Mouse (Mus musculus) lung, postnatal 4 days (tissue): ENCODE measurements around the gene Lsm7.

ENCODE experiments used
- DNase-seq, 2 experiments: peaks; one replicate each; pipeline ENCODE4 v3.0.0; 2021

Lsm7 gene

DNA sequence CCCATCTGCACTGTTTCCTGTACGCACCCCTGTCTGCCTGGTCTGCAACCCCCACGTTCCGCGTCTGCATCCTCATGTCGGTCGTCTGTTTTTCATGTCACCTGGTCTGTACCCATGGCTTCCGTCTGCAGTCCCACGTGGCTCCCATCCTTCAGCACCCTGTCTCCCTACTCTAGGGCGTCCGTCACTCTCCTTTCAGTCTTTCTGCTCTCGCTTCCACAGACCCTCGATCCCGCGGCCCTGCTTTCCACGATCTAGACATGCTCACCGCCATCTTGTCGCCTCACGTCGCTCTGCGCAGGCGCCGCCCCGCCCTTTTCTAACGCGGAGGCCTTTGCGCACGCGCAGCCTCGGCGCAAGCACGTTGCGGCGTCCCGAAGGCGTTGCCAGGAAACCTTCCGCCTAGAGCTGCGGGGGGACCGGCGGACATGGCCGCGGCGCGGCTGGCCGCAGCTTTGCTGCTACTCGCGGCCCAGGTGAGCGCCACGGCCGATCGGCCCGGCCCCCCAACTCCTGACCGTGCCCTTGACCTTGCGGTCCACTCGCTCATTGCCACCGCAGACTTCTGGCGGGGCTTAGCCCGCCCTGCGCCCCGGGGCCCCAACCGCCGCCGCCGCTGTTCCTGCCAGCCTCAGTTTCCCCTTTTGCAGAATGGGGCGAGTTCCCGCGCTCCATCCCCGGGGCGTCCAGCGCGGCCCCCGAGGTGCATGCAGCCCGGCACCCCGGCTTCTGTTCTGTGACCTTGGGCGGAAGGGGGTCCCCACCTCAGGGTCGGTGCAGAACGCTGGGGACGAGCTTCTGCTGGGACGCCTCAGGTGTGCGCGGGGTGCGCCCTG, at the start of gene Lsm7, which contains the start of gene Sppl2b:
Lsm7 (minus strand) TSS at position 297 of the 836 bp plus-strand sequence.
Sppl2b (plus strand) TSS at position 363 of the 836 bp plus-strand sequence.
- peak; percentile 98 to 99 for DNase-seq

DNA sequence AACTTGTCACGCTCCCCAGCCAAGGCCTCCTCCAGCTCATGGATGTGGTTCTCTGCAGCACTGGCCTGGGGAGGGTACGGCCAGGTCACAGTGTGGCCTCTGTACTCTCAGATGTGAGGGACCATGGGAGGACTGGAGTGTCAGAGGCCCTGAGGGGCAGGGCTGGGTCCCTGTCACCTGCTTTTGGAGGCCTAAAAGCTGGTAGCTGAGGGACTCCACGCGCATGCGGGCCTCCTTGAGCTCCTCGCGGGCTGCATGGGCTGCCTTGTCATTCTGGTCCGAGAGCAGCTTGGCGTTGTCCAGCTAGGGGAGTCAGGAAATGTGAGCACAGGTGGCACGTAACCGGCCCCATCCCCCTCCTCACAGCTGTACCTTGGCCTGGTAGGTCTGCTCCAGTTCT, 49.7 kb upstream of the Lsm7 start:
- no peak for DNase-seq

DNA sequence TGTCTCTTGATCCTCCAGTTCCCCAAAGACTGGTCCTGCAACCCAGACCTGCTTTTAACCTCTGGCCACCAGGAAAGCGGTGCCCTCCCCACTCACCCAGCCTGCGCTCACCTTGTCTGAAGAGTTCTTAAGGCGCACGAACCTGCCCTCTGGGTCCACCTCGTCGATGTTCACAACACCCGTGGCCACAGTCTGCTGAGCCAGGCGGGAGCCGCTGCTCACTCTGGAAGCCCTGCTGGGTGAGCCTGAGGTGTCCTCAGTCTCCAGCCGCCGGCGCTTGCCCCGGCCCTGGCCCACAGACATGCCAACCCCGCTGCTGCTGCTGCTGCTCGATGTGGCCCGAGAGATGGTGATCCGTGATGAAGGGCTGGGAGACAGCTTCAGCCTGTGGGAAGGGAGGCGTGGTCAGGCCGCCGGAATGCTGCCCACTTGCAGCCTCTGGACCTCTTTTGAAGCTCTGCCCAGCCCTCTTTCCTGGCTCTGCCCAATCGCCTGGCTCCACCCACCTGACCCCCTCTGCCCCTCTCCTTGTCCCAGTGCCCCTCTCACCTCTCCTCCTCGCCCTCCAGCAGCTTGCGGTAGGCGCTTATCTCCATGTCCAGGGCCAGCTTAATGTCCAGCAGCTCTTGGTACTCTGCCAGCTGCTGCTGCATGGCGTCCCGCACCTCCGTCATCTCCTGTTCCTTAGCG, 49.1 kb upstream of the Lsm7 start:
- DNase-seq = peak; percentile 29 to 70

DNA sequence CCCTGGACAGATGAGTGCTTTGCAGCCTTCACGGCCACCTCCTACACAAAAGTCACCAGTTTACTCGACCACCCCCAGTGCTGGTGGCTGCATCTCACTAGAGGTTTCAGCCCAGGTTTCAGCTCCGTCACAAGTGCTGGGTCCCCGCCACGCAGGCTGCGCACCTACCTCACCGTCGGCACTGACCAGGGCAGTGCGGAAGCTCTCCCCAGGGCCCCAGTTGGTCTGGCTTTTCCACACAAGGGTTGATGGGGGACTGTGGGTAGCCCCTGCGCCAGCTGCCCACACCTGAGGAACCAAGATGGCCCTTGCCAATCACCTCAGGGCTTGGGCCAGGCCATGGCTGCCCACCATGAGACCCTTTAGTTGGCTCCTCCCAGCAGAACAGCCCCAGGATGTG, 48.3 kb upstream of the Lsm7 start:
- no peak for DNase-seq

DNA sequence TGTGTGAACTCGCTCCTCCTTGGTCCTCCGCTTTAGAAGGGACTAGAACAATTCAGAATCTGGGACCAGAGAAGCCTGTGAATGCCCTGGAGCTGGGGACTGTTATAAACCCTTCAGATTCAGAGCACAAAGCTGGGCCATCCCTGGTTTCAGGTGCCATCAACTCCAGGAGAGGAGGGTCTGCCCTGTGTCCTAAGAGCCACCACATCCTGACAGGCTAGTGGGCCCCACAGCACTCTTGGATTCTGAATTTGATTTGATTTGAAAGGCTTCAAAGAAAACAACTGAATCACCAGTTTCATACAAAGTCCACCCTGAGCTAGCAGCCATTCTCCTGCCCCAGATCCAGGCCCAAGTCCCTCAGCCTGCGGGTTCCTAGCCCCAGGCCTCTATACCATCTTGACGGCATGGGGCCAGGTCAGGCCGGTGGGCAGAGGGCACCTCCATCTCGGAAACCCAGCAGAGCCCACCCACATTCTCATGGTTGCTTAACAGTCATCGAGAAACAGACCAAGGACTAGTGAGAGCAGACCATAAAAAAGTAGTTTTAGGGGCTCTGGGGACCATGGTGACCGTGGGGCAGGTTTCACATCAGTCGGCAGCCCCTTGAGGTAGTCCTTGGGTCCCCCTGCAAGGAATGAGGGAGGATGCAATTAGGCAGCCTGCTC, 47.4 kb upstream of the Lsm7 start:
- no peak for DNase-seq

DNA sequence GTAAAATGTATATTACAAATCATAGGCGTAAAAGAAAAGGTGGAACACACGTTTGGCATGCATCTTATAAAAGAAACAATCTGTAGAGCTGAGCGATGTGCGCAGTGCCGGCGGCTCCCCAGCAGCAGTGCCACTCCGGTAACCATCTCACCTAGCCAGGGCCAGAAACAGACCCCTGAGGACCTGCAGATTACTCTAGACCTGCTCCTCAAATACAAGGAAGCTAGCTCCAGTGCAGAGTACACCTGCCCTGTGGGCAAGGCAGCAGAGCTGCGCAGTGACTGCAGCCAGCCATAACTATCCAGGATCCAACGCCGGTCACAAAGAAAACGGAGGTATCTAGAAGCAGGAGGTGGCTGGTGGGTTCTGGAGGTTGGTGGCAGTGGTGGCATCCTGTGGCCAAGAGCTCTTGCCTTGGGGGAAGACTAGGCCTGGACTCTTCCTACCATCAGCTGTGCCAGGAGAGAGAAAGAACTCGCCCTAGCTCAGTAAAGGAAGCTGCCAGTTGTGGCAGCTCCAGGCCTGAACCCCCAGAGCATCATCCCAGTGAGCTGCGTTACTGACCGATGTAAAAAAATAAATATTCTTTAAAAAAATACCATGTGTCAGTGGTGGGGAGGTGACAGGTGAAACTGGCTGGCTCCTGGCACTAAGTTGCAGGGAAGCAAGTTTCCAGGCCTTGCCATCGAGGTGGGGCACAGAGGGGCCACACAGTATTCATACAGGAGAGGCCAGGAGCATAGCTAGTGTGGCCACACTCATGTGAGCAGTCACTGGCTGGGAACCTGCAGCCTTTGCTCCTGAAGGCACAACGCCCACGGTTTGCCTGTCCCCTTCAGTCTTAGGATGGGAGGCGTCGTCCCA, 46.6 kb upstream of the Lsm7 start:
- DNase-seq = no peak

DNA sequence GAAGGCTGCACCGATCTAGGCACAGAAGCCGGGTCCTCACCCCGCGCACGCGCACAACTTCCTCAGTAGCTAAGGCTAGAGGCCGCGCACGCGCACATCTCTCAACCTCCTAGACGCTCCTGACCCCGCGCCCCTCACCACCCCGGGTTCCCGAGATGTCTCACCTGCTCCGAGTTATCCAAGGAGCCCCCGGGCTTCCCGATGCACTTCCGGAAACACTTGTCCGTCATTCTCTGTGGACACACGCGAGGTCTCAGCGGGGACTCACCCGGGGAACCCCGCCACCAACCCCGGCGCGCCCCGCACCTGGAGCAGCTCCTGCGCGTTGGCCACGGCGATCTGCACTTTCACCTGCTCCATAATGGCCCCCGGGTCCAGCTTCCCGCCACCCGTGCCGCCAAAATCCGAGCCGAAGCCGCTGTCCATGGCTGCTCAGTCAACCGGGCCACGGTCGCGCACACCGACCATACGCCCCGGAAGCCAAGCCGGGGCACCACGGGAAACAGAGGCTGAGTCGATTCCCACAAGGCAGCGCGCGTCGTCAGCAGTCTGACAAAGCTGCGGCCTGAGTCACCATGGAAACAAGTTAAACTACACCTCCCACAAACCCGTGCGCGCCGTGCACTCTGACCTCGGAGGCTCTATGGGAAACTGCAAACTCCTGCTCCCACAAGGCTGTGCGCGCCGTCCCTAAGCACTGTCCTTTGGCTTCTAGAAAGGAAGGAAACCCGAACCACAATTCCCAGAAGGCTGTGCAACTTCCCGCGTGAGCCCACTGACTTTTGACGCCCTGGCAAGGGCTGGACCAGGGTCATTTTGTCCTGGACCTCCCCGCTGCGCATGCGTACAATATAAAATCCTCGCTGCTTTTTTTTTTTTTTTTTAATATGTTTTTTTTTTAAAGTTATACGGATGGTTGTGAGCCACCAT, 45.6 kb upstream of the Lsm7 start, which contains the start of gene Timm13:
Timm13 (minus strand) TSS at position 652 of the 930 bp plus-strand sequence.
- DNase-seq = peak; percentile 98 to 100

DNA sequence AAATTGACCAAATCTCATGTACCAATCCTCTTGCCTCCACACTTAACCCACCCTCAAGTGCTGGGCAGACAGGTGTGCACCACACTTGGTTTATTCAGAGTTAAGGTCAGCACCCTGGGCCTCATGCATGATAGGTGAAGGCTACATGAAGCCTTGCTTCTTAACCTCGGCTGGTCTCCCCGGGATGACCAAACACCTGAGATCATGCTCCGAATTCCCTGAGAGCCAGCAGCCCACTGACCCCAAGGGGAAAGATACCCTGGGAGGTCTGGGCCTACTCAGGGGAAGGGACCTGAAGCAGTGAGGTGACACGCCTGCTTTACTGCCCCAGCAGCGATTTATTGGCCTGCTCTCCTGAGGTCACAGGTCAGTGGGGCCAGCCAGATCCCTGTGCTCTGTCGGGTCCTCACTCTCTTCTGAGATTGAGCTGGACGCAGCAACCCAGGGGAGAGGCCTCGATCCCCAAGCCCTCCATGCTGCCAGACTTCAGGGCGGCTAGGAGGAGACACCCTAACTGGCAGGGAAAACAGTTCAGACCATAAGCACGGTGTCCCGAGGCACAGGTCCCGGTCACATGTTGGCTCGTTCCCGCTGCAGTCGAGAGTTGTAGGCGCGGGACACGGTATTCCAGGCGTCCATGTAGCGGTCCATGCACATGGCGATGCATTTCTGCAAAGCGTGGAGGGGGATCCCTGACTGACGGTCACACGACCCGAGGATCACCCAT, 44.7 kb upstream of the Lsm7 start:
- DNase-seq = no peak

DNA sequence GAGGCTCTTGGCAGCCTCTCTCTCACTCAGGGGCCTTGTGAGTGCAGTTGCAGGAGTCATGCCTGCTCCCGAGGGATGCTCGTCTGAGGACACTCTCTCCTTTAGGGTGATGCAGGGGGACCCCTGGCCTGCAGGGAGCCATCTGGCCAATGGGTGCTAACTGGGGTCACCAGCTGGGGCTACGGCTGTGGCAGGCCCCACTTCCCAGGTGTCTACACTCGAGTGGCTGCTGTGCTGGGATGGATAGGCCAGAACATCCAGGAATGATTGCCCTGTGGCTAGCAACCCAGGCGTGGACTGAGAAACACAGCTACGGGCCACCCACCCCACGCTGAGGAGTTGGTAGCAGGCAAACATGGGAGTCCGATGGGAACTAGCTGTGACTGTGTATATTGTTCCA, 44.1 kb upstream of the Lsm7 start:
- DNase-seq = no peak

DNA sequence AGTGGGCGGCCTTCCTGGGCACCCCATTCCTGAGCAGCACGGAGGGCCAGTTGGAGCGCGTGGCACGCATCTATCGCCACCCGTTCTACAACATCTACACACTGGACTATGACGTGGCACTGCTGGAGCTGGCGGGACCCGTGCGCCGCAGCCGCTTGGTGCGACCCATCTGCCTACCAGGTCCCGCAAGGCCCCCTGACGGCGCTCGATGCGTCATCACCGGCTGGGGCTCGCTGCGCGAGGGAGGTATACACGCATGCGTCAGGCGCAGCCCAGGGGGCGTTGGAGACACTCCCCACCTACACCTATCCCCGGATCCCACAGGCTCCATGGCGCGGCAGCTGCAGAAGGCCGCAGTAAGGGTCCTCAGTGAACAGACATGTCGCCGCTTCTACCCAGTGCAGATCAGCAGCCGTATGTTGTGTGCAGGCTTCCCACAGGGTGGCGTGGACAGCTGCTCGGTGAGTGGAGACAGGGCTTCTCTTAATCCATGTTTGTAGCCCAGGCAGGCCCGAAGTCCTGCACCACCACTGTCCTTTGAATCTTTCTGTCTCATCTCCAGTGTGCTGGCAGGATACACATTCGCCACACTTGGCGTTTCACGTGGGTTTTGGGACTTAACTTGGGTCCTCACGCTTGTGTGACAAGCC, 43.0 kb upstream of the Lsm7 start:
- DNase-seq = no peak

DNA sequence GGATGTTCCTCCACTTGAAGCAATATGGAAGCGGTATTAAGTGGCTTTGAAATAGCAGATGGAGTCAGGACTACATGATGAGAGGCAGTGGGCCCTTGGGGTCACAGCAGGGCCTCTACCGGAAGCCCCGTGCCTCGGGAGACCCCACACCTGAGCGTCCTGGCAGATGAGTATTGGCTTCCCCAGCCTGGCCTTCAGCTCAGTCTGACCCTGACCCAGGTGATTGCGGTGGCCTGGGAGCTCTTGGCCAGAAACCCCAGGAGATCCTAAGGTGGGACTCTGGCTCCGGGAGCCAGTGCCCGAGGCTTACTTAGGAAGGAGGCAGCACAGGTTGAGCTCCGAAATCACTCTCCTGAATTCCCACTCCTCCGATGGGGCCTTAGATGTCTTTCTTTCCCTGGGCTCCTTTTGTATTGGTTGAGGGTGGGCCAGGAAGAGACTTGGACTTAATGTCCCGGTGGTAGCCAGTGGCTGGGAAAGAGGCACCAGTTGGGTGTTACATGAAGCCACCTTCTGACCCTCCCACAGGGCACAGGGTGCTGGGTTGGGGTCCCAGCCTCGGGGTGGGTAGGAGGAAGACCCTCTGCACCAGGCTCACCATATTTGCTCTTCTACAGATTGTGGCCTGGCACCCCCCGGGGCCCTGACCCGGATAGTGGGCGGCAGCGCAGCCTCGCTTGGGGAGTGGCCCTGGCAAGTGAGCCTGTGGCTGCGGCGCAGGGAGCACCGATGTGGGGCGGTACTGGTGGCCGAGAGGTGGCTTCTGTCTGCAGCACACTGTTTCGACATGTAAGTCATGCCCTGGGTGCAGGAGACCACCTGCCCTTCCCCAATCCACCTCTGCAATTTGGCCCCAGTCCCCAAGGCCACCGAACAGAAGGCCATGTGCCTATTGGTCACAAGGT, 41.8 kb upstream of the Lsm7 start:
- no peak for DNase-seq

DNA sequence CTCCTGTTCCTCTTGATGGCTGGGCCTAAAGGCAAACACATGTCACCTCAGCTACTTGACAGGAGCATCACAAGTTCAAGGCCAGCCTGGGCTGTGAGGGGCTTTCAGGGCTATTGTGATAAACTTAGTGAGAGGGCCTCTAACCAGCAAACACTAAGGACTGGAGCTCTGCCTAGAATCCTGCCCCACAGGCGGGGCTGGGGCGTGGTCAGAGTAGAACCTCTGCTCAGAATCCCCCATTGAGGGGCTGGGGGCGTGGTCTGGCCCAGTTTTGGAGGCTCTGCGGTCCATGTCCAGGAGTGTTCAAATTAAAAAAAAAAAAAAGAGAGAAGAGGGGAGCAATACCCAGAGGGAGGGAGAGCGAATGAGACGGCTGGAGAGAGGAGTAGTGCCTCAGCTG, 40.7 kb upstream of the Lsm7 start:
- no peak for DNase-seq

DNA sequence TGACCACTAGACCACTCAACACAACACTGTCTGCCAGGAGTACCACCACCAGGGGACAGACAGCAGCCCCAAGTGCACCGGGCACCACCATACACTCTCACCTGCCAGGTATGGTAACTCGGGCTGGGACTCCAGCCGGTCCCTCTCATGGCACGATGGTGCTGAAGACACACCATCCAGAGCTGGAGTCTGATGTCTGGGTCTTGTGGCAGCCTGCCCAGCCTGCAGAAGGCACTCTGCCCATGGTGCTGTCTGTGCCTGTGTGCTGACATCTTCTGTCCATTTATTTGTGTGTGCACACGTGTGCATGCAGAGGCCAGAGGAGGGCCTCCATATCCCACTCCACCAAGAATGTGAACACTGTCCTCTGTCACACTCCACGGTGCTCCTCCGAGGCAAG, 40.1 kb upstream of the Lsm7 start:
- DNase-seq = no peak

DNA sequence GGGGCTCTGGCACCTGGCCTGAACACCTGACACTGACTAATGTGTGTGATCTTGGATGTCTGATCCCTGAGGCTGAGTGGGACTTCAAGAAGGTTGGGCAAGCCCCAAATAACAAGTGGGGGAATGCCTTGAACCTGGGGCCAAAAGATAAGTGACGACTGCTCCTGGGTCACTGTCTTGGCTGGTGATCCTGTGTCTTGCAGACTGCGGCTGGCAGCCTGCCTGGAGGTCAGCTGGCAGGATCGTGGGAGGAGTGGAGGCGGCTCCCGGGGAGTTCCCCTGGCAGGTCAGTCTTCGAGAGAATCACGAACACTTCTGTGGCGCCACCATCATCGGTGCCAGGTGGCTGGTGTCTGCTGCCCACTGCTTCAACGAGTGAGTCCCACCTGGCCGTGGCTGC, 32.2 kb upstream of the Lsm7 start:
- DNase-seq = peak; percentile 41 to 71

DNA sequence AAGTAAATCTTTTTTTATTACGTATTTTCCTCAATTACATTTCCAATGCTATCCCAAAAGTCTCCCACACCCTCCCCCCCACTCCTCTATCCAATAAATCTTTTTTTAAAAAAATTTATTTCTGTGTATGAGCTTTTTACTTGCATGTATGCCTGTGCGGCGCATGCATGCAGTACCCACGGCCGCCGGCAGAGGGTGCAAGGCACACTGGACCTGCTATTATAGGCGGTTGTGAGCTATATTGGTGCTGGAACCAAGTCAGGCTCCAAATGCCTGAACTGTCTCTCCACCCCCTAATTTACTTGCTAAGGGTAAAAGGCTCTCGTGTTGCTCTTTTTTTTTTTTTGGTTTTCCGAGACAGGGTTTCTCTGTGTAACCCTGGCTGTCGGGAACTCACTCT, 26.3 kb upstream of the Lsm7 start:
- peak; percentile 72 to 84 for DNase-seq

DNA sequence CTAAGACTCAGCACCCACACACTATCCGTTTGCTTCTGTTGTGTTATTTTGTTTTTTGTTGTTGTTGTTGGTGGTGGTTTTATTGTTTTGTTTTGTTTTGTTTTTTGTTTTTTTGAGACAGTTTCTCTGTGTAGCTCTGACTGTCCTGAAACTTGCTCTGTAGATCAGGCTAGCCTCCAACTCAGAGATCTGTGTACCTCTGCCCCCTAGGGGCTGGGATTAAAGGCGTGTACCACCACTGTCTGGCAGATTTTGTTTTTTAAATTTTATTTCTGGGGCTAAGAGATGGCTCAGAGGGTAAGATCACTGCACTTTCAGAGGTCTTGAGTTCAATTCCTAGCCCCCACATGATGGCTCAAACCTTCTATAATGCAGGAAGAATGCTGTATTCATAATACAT, 25.9 kb upstream of the Lsm7 start:
- DNase-seq = no peak

DNA sequence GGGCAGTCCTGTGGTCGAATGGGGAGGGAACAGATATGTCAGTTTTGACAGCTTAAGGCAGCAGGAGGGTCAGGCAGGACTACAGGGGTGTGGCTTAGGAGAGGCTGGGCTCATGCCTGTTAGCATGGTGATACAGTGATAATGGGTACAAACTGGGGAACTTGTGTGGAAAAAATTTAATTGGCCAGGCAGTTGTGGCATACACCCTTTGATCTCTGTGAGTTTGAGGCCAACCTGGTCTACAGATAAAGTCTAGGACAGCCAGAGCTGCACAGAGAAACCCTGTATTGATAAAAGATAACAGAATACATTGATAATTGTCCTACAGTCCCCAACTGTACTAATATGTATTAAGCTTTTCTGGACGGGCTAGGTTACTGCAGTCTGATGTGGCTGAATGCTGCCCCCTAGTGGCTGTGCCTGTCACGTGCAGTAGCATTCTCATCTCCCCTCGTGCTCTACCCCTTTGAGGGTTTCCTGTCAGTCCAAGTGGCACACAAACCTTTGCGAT, 25.2 kb upstream of the Lsm7 start:
- peak in 1 of 2 experiments; percentile 77 for DNase-seq

DNA sequence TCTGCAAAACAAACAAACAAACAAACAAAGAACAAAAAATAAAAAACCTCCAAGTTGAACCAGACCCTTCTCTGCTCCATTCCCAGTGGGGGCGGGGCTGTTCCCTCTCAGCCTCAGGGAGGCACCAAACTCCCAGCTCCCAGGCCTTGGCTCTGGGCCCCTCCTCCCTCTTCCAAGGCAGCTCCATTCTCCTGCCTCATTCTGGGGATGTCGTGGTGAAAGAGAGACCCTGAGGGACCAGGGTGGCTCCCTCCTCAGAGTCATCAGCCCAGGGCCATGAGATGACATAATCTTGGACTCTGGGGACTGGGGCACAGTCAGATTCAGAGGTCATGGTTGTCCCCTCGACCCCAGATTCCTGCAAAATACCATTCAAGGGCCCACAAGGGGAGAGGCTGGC, 21.6 kb upstream of the Lsm7 start:
- no peak for DNase-seq

DNA sequence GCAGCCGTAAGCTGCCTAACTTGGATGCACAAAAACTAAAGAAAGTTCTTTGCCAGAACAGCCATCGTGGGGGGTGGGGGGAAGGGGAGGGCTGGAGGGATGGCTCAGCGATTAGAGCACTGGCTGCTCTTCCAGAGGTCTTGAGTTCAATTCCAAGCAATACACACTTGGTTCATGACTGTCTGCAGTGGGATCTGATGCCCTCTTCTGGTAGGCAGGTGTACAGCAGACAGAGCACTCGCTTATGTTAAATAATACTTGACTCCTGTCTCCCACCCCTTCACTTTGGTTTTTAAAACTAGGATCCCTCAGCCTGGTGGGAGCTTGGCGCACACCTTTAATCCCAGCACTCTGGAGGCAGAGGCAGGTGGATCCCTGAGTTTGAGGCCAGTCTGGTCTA, 21.0 kb upstream of the Lsm7 start:
- DNase-seq = peak in 1 of 2 experiments; percentile 68
